In genomic region chr2:31172001-31172400, GRCm38 (mm10) we compare ENCODE assay signal across 9 mouse cellular contexts. TPM values are rescaled to one million over a fixed set of nuclear protein-coding genes. Genes with fewer than 3 reads are reported as not detected.
DNase-seq lines count a peak whose midpoint lies in the region; ATAC-seq and TF ChIP-seq lines count a peak whose summit lies in the region.
"Had no signal": no experiment of that assay in that cellular context is flagged by ENCODE, and none has a peak within 500 bp of the region (broad histone marks: within the 10 kb centered on the region; RNA-seq: fewer than 3 reads in every experiment).

No protein-coding gene starts in this region.

- no peaks in the 10 kb centered on the region for H3K27me3 ChIP-seq in embryonic facial prominence, embryonic 14.5 days (replicated peaks; ENCODE audit: control insufficient read depth, insufficient read depth, low read length)
- H3K27me3 ChIP-seq in intestine, postnatal 0 days (replicated peaks; ENCODE audit: control insufficient read depth, insufficient read depth, low read length): no peaks in the 10 kb centered on the region
- H3K27me3 ChIP-seq: forebrain, embryonic 13.5 days had no signal

- no peak overlapping the region for H3K4me3 ChIP-seq in embryonic facial prominence, embryonic 14.5 days (ENCODE audit: low read depth, low read length)
- H3K4me3 ChIP-seq in intestine, postnatal 0 days (ENCODE audit: low read depth, low read length): no peak overlapping the region
- no peak overlapping the region for H3K4me3 ChIP-seq in olfactory bulb, adult 2 months (ENCODE audit: insufficient read depth, low read depth, low read length)
- H3K4me3 ChIP-seq: forebrain, embryonic 13.5 days had no signal

- H3K9ac ChIP-seq in embryonic facial prominence, embryonic 14.5 days (ENCODE audit: low read depth, low read length): no peak overlapping the region
- H3K9ac ChIP-seq in intestine, postnatal 0 days (ENCODE audit: low read depth, low read length): no peak overlapping the region
- H3K9ac ChIP-seq: forebrain, embryonic 13.5 days had no signal

- no peaks in the 10 kb centered on the region for H3K4me1 ChIP-seq in embryonic facial prominence, embryonic 14.5 days (ENCODE audit: control insufficient read depth, insufficient read depth, low read length)
- H3K4me1 ChIP-seq in intestine, postnatal 0 days (replicated peaks; ENCODE audit: control insufficient read depth, insufficient read depth, low read length): no peaks in the 10 kb centered on the region
- peaks cover 3% of the 10 kb centered on the region; the same call in 1 of the 2 replicates for H3K4me1 ChIP-seq in olfactory bulb, adult 2 months (ENCODE audit: control insufficient read depth, insufficient read depth, low read length)
- H3K4me1 ChIP-seq: forebrain, embryonic 13.5 days had no signal

- TF ChIP-seq CTCF in intestine, postnatal 0 days (IDR thresholded peaks at IDR 0.05; ENCODE audit: low read depth): no peak
- no peak for TF ChIP-seq CTCF in olfactory bulb, adult 2 months (IDR thresholded peaks at IDR 0.05; ENCODE audit: insufficient read depth, low read depth, low read length)

- no peak for ATAC-seq in embryonic facial prominence, embryonic 14.5 days (ENCODE audit: low read depth)
- ATAC-seq in intestine, postnatal 0 days: peak; percentile 57
- ATAC-seq: forebrain, embryonic 13.5 days had no signal

- intact Hi-C loops in left cerebral cortex, postnatal 14 days (cut with DNase I): no loop called here

- no peak overlapping the region for H3K4me2 ChIP-seq in embryonic facial prominence, embryonic 14.5 days (ENCODE audit: low read depth, low read length)
- no peak overlapping the region for H3K4me2 ChIP-seq in intestine, postnatal 0 days (replicated peaks; ENCODE audit: low read depth)
- H3K4me2 ChIP-seq: forebrain, embryonic 13.5 days had no signal

- peak; percentile 21 to 33 for DNase-seq in left cerebral cortex, postnatal 14 days (ENCODE audit: low spot score in 2 of 2)
- no peak for DNase-seq in left cerebral cortex, adult 18-20 months (ENCODE audit: low spot score in 2 of 2)
- DNase-seq in embryonic facial prominence, embryonic 14.5 days (ENCODE audit: low spot score): peak; percentile 46
- DNase-seq in embryo, embryonic 10.5 days (ENCODE audit: low spot score): no peak
- no peak for DNase-seq in left cerebral cortex, adult 11 months (ENCODE audit: low spot score)
- DNase-seq in urinary bladder, postnatal 25 days (ENCODE audit: low spot score): no peak

- 76% methylated on average over 5 of the region's 5 CpGs for WGBS in embryonic facial prominence, embryonic 14.5 days
- 43% methylated on average over 5 of the region's 5 CpGs for WGBS in intestine, postnatal 0 days
- 72% methylated on average over 5 of the region's 5 CpGs for WGBS in olfactory bulb, adult 2 months

- H3K9me3 ChIP-seq in embryonic facial prominence, embryonic 14.5 days (ENCODE audit: control insufficient read depth, low read length): no peaks in the 10 kb centered on the region
- no peaks in the 10 kb centered on the region for H3K9me3 ChIP-seq in intestine, postnatal 0 days (ENCODE audit: control insufficient read depth)
- H3K9me3 ChIP-seq: forebrain, embryonic 13.5 days had no signal

- TF ChIP-seq POLR2A in olfactory bulb, adult 2 months (IDR thresholded peaks at IDR 0.05; ENCODE audit: insufficient read depth, low read depth, low read length): no peak

- H3K36me3 ChIP-seq in embryonic facial prominence, embryonic 14.5 days (ENCODE audit: control insufficient read depth, insufficient read depth, low read length): peaks cover 96% of the 10 kb centered on the region
- H3K36me3 ChIP-seq in intestine, postnatal 0 days (ENCODE audit: control insufficient read depth, insufficient read depth): peaks cover 85% of the 10 kb centered on the region

- peak overlapping the region; percentile 44; the same call in 1 of the 2 replicates for H3K27ac ChIP-seq in embryonic facial prominence, embryonic 14.5 days (replicated peaks; ENCODE audit: low read depth, low read length)
- H3K27ac ChIP-seq in intestine, postnatal 0 days (ENCODE audit: low read depth, low read length): peak overlapping the region; percentile 70
- 0 out of 2 replicates have a peak overlapping the region, but pooled peaks have one; percentile 20 for H3K27ac ChIP-seq in olfactory bulb, adult 2 months (ENCODE audit: insufficient read depth, low read depth, low read length)
- H3K27ac ChIP-seq: forebrain, embryonic 13.5 days had no signal

RNA-seq across cellular contexts. Expression of gene Gpr107, which starts 19.9 kb away (rescaled TPM):
- 10 to 100 TPM; 51.1 to 52.3 TPM for total RNA-seq in left cerebral cortex, postnatal 14 days (2021)
- 10 to 100 TPM; 42.9 to 45.1 TPM for total RNA-seq in left cerebral cortex, adult 18-20 months (2021)
- 27.4 and 28.6 TPM in 2 replicates for polyA plus RNA-seq in embryonic facial prominence, embryonic 14.5 days (2014; fragmentation: Nextera tagmentation; extraction: Ambion mirVana)
- polyA plus RNA-seq in intestine, postnatal 0 days (2015; fragmentation: Nextera tagmentation; extraction: Ambion mirVana): 46.8 and 48.3 TPM in 2 replicates
- polyA plus RNA-seq in olfactory bulb, adult 2 months (2012; ENCODE audit: insufficient read depth, insufficient read length, low replicate concordance, missing spikeins): not detected in 2 replicates

RNA-seq across cellular contexts. Expression of gene Fnbp1, which starts 30.2 kb away (rescaled TPM):
- 10 to 100 TPM; 73.0 to 74.2 TPM for total RNA-seq in left cerebral cortex, postnatal 14 days (2021)
- total RNA-seq in left cerebral cortex, adult 18-20 months (2021): 100 to 1,000 TPM in 1 of 2 experiments, 10 to 100 TPM in 1; 97.8 to 101 TPM
- polyA plus RNA-seq in embryonic facial prominence, embryonic 14.5 days (2014; fragmentation: Nextera tagmentation; extraction: Ambion mirVana): 21.7 and 24.9 TPM in 2 replicates
- polyA plus RNA-seq in intestine, postnatal 0 days (2015; fragmentation: Nextera tagmentation; extraction: Ambion mirVana): 10.4 and 11.8 TPM in 2 replicates
- 346 and 1,096 TPM in 2 replicates for polyA plus RNA-seq in olfactory bulb, adult 2 months (2012; ENCODE audit: insufficient read depth, insufficient read length, low replicate concordance, missing spikeins)

Comparison
In these comparisons a context has a peak if more than half of its experiments do, and no peak if none do; other contexts are left out.
1. DNase-seq: peak in left cerebral cortex, postnatal 14 days (2 of 2) and embryonic facial prominence, embryonic 14.5 days (single experiment); none in left cerebral cortex, adult 18-20 months (0 of 2), embryo, embryonic 10.5 days (single experiment), left cerebral cortex, adult 11 months (single experiment) and urinary bladder, postnatal 25 days (single experiment).
2. H3K27ac ChIP-seq: peak in every context shown above with its lines; median percentile 70 in intestine, postnatal 0 days; 44 in embryonic facial prominence, embryonic 14.5 days; 20 in olfactory bulb, adult 2 months.
3. RNA of gene Fnbp1, which starts 30.2 kb away (polyA plus RNA-seq): 346 to 1,096 TPM in olfactory bulb, adult 2 months; 21.7 to 24.9 TPM in embryonic facial prominence, embryonic 14.5 days and 10.4 to 11.8 TPM in intestine, postnatal 0 days; every median in the first group is over 10 times any median in the second.